Mouse (Mus musculus) adrenal gland, adult 10 weeks (tissue): ENCODE data around the gene C2cd5. TPM values are rescaled to one million over a fixed set of nuclear protein-coding genes. Genes with fewer than 3 reads are reported as not detected.

Experiments used
- polyA plus RNA-seq: library from polyadenylated mRNA; stranded (reverse); fragments of 350-450 nt; fragmentation: Illumina TruSeq; extraction: RNeasy Lipid Tissue Mini Kit (QIAGEN cat#74804); gene quantifications from one replicate; pipeline ENCODE4 v1.2.3, GENCODE M21; 2014; ENCODE audit warnings: low read depth, low replicate concordance

Gene C2cd5
- polyA plus RNA-seq, result 15.1 TPM

DNA sequence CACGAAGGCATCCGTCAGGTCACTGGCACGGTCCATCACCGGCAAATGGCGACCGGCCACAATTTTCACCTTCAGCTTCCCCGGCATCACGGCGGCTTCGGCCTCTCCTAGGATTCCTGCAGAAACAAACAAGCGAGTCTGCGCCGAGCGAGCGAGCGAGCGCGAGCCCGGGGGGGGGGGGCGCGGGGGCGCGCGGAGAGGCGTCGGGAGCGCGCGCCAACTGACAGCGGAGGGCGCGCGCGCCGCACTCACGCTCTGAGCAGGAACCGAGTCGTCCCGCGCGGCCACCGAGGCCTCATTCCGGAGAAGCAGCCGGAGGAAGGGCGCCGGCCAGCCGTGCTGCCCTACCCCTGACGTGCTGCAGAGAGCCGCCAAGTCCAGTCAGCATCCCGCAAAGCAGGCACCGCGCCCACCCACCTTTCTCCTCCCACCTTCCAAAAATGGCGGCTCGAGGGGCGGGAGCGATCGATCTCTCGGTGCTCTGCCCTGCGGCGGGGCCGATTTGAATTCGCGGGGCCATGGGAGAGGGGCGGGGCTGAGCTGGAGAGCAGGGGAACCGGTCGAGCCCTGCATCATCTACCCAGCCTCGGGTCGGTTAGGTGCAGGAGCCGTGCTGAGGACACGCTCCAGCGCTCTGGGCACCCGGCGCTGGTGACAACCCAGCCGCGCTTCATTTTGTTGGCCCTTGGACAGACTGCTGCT lies at the start of gene C2cd5:
Gene C2cd5 (minus strand): TSS at position 461 of the 702 bp plus-strand sequence.

DNA sequence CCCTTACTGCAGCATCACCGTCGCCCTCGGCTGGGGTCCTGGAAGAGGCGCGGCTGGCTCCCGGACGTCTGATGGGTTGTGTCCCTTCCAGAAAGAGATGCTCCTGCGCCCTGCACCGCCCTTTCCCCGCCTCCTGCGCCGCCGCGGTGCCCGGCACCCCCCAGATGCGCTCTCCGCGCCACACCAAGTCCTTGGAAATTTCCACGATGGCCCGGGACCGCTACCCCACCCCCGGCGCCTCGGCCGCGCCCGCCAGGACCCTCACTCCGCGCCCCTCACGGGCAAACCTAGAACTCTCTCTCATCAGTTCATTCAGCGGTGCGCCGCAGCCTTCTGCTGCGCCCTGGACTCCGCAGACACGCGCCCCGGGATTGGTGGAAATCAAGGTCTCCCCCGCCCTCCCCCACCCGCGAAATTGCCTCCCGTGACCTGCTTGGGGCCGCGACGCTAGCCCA lies 135.8 kb downstream of the C2cd5 start, which contains the start of gene St8sia1:
Gene St8sia1 (minus strand): TSS at position 377 of the 455 bp plus-strand sequence.

Other genes with a start within 250 kb of the C2cd5 start
- 1.6 TPM for gene St8sia1, start 135.7 kb downstream of the C2cd5 start, polyA plus RNA-seq
- gene Etnk1, start 67.1 kb upstream of the C2cd5 start, polyA plus RNA-seq, result 403 TPM